Mouse (Mus musculus): ENCODE measurements around the gene Papln.

Gene Papln

GRCm38 (mm10) chr12:83763311-83764043 lies at the start of gene Papln:
Gene Papln (plus strand): TSS chr12:83763634.
- DNase-seq (ENCODE audit: low spot score in 2 of 2), result no peak

DNA sequence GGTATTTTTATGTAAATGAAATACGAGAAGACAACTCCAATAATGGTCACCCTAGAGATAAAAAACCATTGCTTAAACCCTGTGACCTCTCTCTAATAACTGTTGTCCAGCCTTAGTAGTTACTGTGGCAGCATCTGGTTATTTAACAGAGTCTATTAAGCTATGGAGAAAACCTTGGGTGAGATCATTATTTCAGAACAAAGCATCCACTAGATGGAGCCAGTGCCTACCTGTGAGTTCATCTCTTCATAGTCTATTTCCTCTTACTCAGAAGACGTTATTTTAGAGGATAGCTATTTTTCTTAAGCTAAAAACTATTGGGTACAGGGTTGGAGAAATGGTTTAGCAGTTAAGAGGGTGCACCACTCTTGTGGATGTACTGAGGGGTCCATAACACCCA lies 49.7 kb upstream of the Papln start:
- DNase-seq (ENCODE audit: low spot score in 2 of 2), result peak in 1 of 2 experiments; percentile 77

GRCm38 (mm10) chr12:83716416-83717184 lies 46.8 kb upstream of the Papln start:
- peak; percentile 36 to 52 for DNase-seq (ENCODE audit: low spot score in 2 of 2)

DNA sequence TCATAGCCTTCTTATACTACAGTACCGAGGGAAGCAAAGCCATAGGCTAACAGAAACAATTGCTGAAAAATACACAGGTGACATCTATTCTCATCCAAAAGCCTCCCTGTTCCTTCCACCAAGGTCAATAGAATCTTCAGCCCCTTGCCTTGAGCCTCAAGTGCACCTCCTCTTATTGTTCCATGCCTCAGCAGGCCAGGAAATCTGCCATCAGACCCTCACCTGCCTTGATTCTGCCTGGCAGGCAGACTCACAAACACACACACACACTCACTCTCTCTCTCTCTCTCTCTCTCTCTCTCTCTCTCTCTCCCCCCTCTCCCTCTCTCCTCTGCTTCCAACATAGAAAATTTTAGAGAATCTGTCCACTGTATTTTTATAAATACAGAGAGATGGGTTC lies 44.0 kb upstream of the Papln start:
- no peak for DNase-seq (ENCODE audit: low spot score in 2 of 2)

- no peak for DNase-seq (ENCODE audit: low spot score in 2 of 2)
Measured at GRCm38 (mm10) chr12:83721281-83721680, 42.2 kb upstream of the Papln start.

DNA sequence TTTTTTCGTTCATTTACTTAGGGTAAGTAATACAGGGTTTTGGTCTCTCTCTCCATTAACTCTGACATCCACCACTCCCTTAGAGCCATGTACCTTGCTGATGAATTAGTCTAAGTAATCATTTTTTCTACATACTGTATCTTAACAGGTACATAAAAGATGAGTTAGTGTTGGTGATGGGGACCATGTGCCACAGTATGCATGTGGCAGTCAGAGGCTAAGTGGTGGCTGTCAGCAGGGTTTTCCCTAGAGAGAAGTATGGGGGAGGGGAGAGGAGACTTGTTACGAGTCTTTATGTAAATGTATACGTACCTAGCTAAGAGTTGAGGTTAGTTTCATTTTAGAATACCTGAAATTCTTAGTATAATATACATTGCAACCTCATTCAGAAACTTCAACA lies 40.4 kb upstream of the Papln start:
- DNase-seq (ENCODE audit: low spot score in 2 of 2), result no peak

DNA sequence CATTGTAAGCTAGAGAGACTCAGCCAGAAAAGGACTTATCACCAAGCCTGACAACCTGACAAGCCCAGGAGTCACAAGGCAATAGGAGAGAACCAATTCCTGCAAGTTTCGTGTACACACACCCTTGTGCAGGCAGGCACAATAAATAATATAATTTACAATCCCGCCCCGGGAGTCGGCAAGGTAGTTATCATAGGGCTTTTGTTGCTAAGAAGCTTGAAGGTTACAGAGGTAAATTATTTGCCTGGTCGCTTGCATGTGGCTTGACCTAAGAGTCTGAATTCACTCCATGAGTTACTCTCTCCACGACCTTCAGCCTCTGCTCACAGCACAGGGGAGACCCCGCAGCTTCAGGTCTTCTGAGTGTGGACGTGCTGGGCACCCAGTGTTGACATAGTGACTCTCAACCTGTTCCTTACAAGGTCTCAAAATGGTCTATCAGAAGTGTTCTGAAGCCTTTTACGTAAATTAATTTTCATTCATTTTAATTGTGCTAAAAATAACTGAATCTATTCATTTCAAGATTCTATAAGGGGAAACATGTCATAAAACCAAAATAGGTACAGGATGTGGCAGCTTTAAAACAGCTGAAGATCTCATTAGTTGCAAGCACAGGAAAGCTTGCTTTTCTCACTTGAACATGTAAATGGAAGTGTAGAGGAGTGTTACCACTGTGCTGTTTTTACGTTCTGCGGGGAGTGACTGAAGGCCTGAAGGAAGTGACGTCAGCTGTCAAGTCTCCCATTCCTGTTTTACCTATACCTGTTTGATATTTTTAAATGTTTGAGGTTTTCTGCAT lies 36.7 kb upstream of the Papln start:
- DNase-seq (ENCODE audit: low spot score in 2 of 2), result no peak

GRCm38 (mm10) chr12:83732225-83732624 lies 31.2 kb upstream of the Papln start:
- DNase-seq (ENCODE audit: low spot score in 2 of 2), result no peak

DNA sequence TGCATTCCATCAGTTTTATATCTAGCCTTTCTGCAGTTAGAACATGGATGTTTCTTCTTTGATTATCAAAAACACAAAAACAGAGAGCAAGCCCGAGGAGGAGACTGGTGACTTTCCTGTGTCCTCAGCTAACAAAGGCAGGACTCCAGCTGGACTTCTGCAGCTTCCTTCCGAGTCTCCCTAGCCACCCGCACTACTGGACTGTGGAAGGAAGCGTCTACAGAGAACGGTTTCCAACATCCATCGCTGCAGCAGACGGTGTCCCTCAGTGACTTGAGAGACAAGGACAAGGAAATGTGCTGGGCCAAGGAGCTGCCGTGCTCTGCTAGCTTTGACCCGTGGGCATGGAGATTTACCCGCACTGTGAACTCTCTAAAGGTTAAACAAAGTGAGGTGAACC lies 29.4 kb upstream of the Papln start:
- no peak for DNase-seq (ENCODE audit: low spot score in 2 of 2)

GRCm38 (mm10) chr12:83736236-83736635 lies 27.2 kb upstream of the Papln start:
- no peak for DNase-seq (ENCODE audit: low spot score in 2 of 2)

DNA sequence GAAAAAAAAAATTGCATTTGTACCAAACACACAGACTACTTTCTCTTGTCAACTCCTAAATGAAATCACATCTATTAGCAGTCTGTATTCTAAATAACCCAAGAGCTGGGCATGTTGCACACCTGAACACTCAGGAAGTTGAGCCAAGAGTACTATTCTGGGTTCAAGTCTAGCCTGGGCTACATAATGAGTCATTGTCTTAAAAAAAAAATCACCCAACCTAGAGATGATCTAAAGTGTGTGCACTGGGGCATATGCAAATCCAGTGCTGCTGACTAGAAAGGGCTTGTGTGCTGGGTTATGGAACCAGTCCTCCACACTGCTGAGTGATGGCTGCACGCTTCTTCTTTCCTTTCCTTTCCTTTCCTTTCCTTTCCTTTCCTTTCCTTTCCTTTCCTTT lies 24.8 kb upstream of the Papln start:
- no peak for DNase-seq (ENCODE audit: low spot score in 2 of 2)

GRCm38 (mm10) chr12:83741722-83742121 lies 21.7 kb upstream of the Papln start:
- no peak for DNase-seq (ENCODE audit: low spot score in 2 of 2)

- no peak for DNase-seq (ENCODE audit: low spot score in 2 of 2)
Measured at GRCm38 (mm10) chr12:83742834-83743233, 20.6 kb upstream of the Papln start.

GRCm38 (mm10) chr12:83743712-83744111 lies 19.7 kb upstream of the Papln start:
- DNase-seq (ENCODE audit: low spot score in 2 of 2), result no peak

DNA sequence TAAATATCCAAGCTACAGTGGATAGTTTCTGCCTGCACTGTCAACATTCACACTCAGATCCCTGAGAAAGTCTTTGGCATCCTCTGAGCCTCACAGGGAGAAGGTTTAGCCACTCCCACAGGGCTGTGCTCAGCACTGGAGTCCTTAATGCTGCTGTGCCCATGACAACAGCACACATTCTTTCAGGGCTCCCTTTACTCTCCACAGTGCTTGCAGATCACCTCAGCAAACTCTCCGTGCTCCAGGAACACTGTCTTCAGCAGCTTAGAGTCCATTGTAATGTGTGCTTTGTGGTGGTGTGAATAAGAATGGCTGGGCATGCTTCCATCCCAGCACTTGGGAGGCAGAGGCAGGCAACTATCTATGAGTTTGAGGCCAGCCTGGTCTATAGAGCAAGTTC lies 14.2 kb upstream of the Papln start:
- no peak for DNase-seq (ENCODE audit: low spot score in 2 of 2)

DNA sequence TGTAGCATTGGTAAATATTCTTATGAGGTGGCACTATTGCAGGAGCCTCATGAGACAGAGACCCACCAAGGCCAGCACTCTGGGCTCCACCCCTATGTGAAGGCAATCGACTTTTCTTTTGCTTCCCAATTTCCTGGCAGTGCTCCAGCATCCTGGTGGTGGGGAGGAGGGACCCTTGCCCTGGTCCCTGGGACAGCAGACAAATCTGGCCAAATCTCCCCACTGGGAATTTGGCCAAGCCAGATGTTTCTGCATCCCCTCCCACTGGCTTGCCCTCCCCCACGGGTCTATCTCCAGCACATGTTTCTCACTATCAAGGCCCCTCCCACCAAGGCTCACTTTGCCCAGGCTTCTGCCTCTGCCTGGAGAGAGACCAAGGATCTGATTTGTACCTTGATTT lies 10.9 kb upstream of the Papln start:
- no peak for DNase-seq (ENCODE audit: low spot score in 2 of 2)

GRCm38 (mm10) chr12:83758735-83759134 lies 4.7 kb upstream of the Papln start:
- no peak for DNase-seq (ENCODE audit: low spot score in 2 of 2)

- no peak for DNase-seq (ENCODE audit: low spot score in 2 of 2)
Measured at GRCm38 (mm10) chr12:83760201-83760600, 3.2 kb upstream of the Papln start.

DNA sequence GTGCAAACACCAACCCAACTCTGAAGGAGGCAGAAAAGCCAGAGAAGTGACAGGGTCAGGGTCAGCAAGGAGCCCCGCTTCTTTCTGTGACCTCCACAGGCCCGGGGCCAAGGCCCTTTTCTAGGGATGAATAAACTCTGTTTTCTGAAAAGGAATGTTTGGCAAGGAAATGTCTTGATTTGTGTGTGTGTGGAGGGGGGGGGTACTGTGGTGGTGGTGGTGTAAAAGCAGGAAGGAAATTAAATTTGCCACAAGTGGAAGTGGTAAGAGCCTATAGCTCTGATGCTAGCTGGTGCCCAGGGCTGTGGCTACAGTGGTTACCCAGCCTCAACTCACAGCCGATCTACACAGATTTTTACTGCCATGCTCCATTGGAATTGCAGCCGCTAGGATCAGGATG lies 728 bp upstream of the Papln start:
- DNase-seq (ENCODE audit: low spot score in 2 of 2), result no peak

DNA sequence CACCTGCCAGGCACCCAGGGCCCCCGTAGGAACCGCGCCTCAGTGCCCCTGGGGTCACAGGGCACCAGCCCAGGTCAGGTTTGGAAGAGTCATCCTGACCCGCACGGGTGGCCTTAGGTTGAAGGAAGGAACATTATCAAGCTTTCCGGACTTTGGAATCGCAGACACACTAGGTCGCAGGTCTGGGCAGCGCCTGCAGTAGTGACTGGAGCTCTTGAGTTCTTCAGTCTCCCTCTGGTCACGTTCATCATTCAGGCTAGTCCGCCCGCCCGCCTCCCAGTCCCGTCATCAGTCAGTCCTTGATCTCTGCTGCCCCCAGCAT lies 571 bp downstream of the Papln start:
- DNase-seq (ENCODE audit: low spot score in 2 of 2), result no peak

- no peak for DNase-seq (ENCODE audit: low spot score in 2 of 2)
Measured at GRCm38 (mm10) chr12:83764519-83764918, 1.1 kb downstream of the Papln start.

DNA sequence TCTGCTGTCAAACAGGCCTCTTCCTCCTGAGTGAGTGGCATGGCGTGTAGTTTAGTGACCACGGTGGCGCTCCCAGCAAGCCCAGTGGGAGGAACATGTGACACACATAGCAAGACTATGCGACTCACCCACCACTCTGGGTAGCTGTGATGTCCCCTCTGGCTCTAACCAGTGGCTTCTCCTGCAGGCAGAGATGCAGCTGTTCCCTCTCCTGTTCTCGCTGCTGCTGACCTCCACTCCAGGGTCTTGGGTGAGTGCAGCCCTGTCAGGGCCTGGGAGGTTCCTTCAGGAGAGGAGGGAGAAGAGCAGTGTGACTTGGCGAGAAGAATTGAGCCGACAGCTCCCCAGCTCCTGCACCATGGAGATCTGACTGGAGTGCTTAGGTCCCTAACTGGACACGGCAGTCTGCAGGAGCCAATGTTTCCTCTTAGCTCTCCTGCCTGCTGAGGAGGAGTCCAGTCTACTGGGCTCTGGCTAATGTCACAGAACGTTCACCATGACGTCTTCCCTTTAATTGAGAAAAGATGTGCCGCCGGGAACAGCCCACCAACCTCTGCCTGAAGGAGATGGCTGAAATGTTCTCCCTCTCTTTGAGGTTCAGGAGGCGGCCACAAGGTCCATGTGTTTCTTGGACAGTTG lies 2.6 kb downstream of the Papln start:
- no peak for DNase-seq (ENCODE audit: low spot score in 2 of 2)

Data from frontal cortex, postnatal 36 days (tissue).